23 mouse cellular contexts compared by ENCODE assay signal in the genomic region with DNA sequence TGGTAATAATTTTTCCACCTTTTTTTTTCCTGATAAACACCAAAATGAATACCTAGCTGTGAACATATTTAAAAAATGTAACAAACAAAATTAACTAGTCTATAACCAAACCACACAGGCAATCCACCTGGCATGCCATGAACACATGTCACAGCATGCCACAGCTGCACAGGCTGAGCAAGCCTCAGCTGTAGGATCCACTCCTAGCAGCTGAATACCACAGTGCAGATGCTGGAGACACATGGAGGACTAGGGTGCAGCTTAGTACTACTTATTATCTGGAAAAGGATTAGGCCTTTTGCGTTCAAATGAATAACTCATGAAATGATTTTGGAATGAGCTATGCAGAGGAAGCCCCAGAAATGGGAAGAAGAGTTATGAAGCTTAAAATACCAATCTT.
DNase-seq lines count a peak whose midpoint lies in the region; ATAC-seq and TF ChIP-seq lines count a peak whose summit lies in the region.
"Had no signal": no experiment of that assay in that cellular context is flagged by ENCODE, and none has a peak within 500 bp of the region (broad histone marks: within the 10 kb centered on the region; RNA-seq: fewer than 3 reads in every experiment).

No protein-coding gene starts in this region.

- H3K9ac ChIP-seq in embryonic facial prominence, embryonic 14.5 days (ENCODE audit: low read depth, low read length) = no peak overlapping the region
- no peak overlapping the region for H3K9ac ChIP-seq in neural tube, embryonic 13.5 days
- H3K9ac ChIP-seq: embryonic facial prominence, embryonic 13.5 days; forebrain, embryonic 13.5 days had no signal

- no peaks in the 10 kb centered on the region for H3K9me3 ChIP-seq in embryonic facial prominence, embryonic 14.5 days (ENCODE audit: control insufficient read depth, low read length)
- H3K9me3 ChIP-seq in embryonic facial prominence, embryonic 10.5 days = no peaks in the 10 kb centered on the region
- H3K9me3 ChIP-seq in neural tube, embryonic 13.5 days = no peaks in the 10 kb centered on the region
- H3K9me3 ChIP-seq: embryonic facial prominence, embryonic 13.5 days; forebrain, embryonic 13.5 days; G1E had no signal

- TF ChIP-seq CTCF in cortical plate, adult 2 months (IDR thresholded peaks at IDR 0.05; ENCODE audit: extremely low read depth, insufficient read depth, low read length) = no peak

- H3K4me1 ChIP-seq in embryonic facial prominence, embryonic 14.5 days (ENCODE audit: control insufficient read depth, insufficient read depth, low read length) = no peaks in the 10 kb centered on the region
- H3K4me1 ChIP-seq in embryonic facial prominence, embryonic 10.5 days = no peaks in the 10 kb centered on the region
- peaks cover 3% of the 10 kb centered on the region; the same call in 1 of the 2 replicates for H3K4me1 ChIP-seq in neural tube, embryonic 13.5 days (replicated peaks)
- peaks cover 4% of the 10 kb centered on the region for H3K4me1 ChIP-seq in cortical plate, adult 2 months (ENCODE audit: control insufficient read depth, insufficient read depth, low read length)
- H3K4me1 ChIP-seq: embryonic facial prominence, embryonic 13.5 days had no signal

- no peaks in the 10 kb centered on the region for H3K36me3 ChIP-seq in embryonic facial prominence, embryonic 14.5 days (ENCODE audit: control insufficient read depth, insufficient read depth, low read length)
- no peaks in the 10 kb centered on the region for H3K36me3 ChIP-seq in embryonic facial prominence, embryonic 10.5 days (replicated peaks)
- H3K36me3 ChIP-seq in neural tube, embryonic 13.5 days = no peaks in the 10 kb centered on the region
- H3K36me3 ChIP-seq: embryonic facial prominence, embryonic 13.5 days; G1E had no signal

- 0 out of 2 replicates have a peak, but pooled peaks have one; percentile 81 for ATAC-seq in embryonic facial prominence, embryonic 14.5 days (ENCODE audit: low read depth)
- peak; percentile 82 for ATAC-seq in neural tube, embryonic 13.5 days (ENCODE audit: low read depth)
- ATAC-seq: CD4-positive, CD25-positive, alpha-beta regulatory T cell, adult 4 months; forebrain, embryonic 13.5 days; forebrain, embryonic 16.5 days had no signal

- DNase-seq in embryonic facial prominence, embryonic 14.5 days (ENCODE audit: low spot score) = peak; percentile 41
- no peak for DNase-seq in embryonic facial prominence, embryonic 10.5 days (ENCODE audit: low spot score)
- no peak for DNase-seq in neural tube, embryonic 10.5 days (ENCODE audit: extremely low spot score, low spot score)
- DNase-seq in kidney, postnatal 36 days = no peak
- DNase-seq: adrenal gland, adult 2 months; adrenal gland, postnatal 10 days; adrenal gland, postnatal 25 days; B cell, adult 2 months; cerebellum, adult 11 months; cerebellum, adult 18-20 months; cerebellum, adult 8-10 months; cerebellum, adult 9-11 months; cerebellum, postnatal 14 days; cerebellum, postnatal 36 days had no signal

- no peak overlapping the region for H3K4me3 ChIP-seq in embryonic facial prominence, embryonic 14.5 days (ENCODE audit: low read depth, low read length)
- H3K4me3 ChIP-seq in embryonic facial prominence, embryonic 10.5 days = no peak overlapping the region
- H3K4me3 ChIP-seq in neural tube, embryonic 13.5 days = no peak overlapping the region
- H3K4me3 ChIP-seq in cortical plate, adult 2 months (ENCODE audit: insufficient read depth, low read length) = no peak overlapping the region
- H3K4me3 ChIP-seq: embryonic facial prominence, embryonic 13.5 days; forebrain, embryonic 13.5 days had no signal

- H3K27ac ChIP-seq in embryonic facial prominence, embryonic 14.5 days (replicated peaks; ENCODE audit: low read depth, low read length) = no peak overlapping the region
- no peak overlapping the region for H3K27ac ChIP-seq in embryonic facial prominence, embryonic 10.5 days (replicated peaks)
- no peak overlapping the region for H3K27ac ChIP-seq in neural tube, embryonic 13.5 days (replicated peaks)
- H3K27ac ChIP-seq in cortical plate, adult 2 months (ENCODE audit: insufficient read depth, low read length) = peak overlapping the region; percentile 81; the same call in 1 of the 2 replicates
- H3K27ac ChIP-seq: embryonic facial prominence, embryonic 13.5 days; forebrain, embryonic 13.5 days had no signal

- 77% methylated on average over 1 of the region's 1 CpGs for WGBS in embryonic facial prominence, embryonic 14.5 days
- WGBS in embryonic facial prominence, embryonic 10.5 days = 88% methylated on average over 1 of the region's 1 CpGs
- 84% methylated on average over 1 of the region's 1 CpGs for WGBS in neural tube, embryonic 13.5 days

- TF ChIP-seq POLR2A in cortical plate, adult 2 months (IDR thresholded peaks at IDR 0.05; ENCODE audit: extremely low read depth, insufficient read depth, low read length) = no peak

- no peaks in the 10 kb centered on the region for H3K27me3 ChIP-seq in embryonic facial prominence, embryonic 14.5 days (replicated peaks; ENCODE audit: control insufficient read depth, insufficient read depth, low read length)
- no peaks in the 10 kb centered on the region for H3K27me3 ChIP-seq in embryonic facial prominence, embryonic 10.5 days (replicated peaks; ENCODE audit: low read depth, poor library complexity, severe bottlenecking)
- H3K27me3 ChIP-seq in neural tube, embryonic 13.5 days = no peaks in the 10 kb centered on the region
- H3K27me3 ChIP-seq: CH12.LX; embryonic facial prominence, embryonic 13.5 days; forebrain, embryonic 13.5 days; Patski had no signal

- no peak overlapping the region for H3K4me2 ChIP-seq in embryonic facial prominence, embryonic 14.5 days (ENCODE audit: low read depth, low read length)
- no peak overlapping the region for H3K4me2 ChIP-seq in neural tube, embryonic 13.5 days
- H3K4me2 ChIP-seq: embryonic facial prominence, embryonic 13.5 days; forebrain, embryonic 13.5 days had no signal
